Mouse (Mus musculus) lung, embryonic 15.5 days (tissue): ENCODE measurements around the gene Rit1. TPM values are rescaled to one million over a fixed set of nuclear protein-coding genes. Genes with fewer than 3 reads are reported as not detected.

Experiments
- ATAC-seq: fragments of 200-750 bp; cut with Nextera tagmentation; 2 replicates; pipeline ENCODE4 v1.8.0; 2017; ENCODE audit warnings: moderate number of reproducible peaks, borderline replicate concordance; ENCODE audit not compliant: low FRiP score, low TSS enrichment; ENCODE audit errors: extremely low read depth
- H3K27ac ChIP-seq: fragments of 300-500 bp; sonication (generic); 2 replicates; pipeline ENCODE4 v1.5.1; 2015; ENCODE audit warnings: moderate library complexity, mild to moderate bottlenecking, inconsistent platforms
- H3K27me3 ChIP-seq: fragments of 300-500 bp; sonication (generic); 2 replicates; pipeline ENCODE4 v1.6.1; 2015; ENCODE audit warnings: inconsistent platforms
- H3K36me3 ChIP-seq: fragments of 300-500 bp; sonication (generic); 2 replicates; pipeline ENCODE4 v1.6.1; 2015; ENCODE audit warnings: inconsistent platforms
- H3K4me1 ChIP-seq: fragments of 300-500 bp; sonication (generic); 2 replicates; pipeline ENCODE4 v1.6.1; 2015; ENCODE audit warnings: inconsistent platforms
- H3K4me2 ChIP-seq: fragments of 300-500 bp; sonication (generic); 2 replicates; pipeline ENCODE4 v1.6.1; 2015; ENCODE audit warnings: inconsistent platforms, mild to moderate bottlenecking, moderate library complexity
- H3K4me3 ChIP-seq: fragments of 300-500 bp; sonication (generic); 2 replicates; pipeline ENCODE4 v1.5.1; 2015; ENCODE audit warnings: mild to moderate bottlenecking, inconsistent platforms
- H3K9ac ChIP-seq: fragments of 300-500 bp; sonication (generic); 2 replicates; pipeline ENCODE4 v1.6.1; 2015; ENCODE audit warnings: inconsistent platforms
- H3K9me3 ChIP-seq: fragments of 300-500 bp; sonication (generic); 2 replicates; pipeline ENCODE4 v1.6.1; 2016; ENCODE audit warnings: inconsistent platforms
- WGBS: fragments of 180-500 bp; shearing (Covaris S2); methylation state at CpG from one replicate; pipeline ENCODE4 v1.1.7; 2015; 5-methylcytosine and 5-hydroxymethylcytosine counted together
- polyA plus RNA-seq: library from polyadenylated mRNA; unstranded; fragments of >200 nt; fragmentation: Nextera tagmentation; extraction: Ambion mirVana; gene quantifications from 2 replicates; pipeline ENCODE4 v1.2.1, GENCODE M21; 2015

The Rit1 gene
- 58.3 and 62.8 TPM in 2 replicates for polyA plus RNA-seq

GRCm38 (mm10) chr3:88716399-88717197 is at the start of gene Rit1:
TSS of gene Rit1 (plus strand) at chr3:88716838.
- H3K9ac ChIP-seq: peak within 1 kb of the TSS; percentile 72
- H3K27me3 ChIP-seq: no peaks in the 10 kb centered on the region
- ATAC-seq: peak; percentile 98
- H3K4me1 ChIP-seq: peaks cover 19% of the 10 kb centered on the region
- no peaks in the 10 kb centered on the region for H3K9me3 ChIP-seq
- peak within 1 kb of the TSS; percentile 78 for H3K27ac ChIP-seq
- H3K4me3 ChIP-seq: peak within 1 kb of the TSS; percentile 67
- peak within 1 kb of the TSS; percentile 60 for H3K4me2 ChIP-seq
- H3K36me3 ChIP-seq: peaks cover 45% of the 10 kb centered on the region
- WGBS: 2% methylated on average over 27 of the region's 27 CpGs

- 10% methylated on average over 11 of the region's 11 CpGs for WGBS
- Histone ChIP-seq H3K4me2 (peak overlapping the region; percentile 58), H3K4me1 (peaks cover 3% of the 10 kb centered on the region; the same call in 1 of the 2 replicates), H3K4me3 (peak overlapping the region; percentile 28), H3K9me3 (no peaks in the 10 kb centered on the region), H3K27me3 (no peaks in the 10 kb centered on the region), H3K9ac (peak overlapping the region; percentile 35), H3K36me3 (no peaks in the 10 kb centered on the region), H3K27ac (no peak overlapping the region)
- peak; percentile 65; the same call in 1 of the 2 replicates for ATAC-seq
Observed at GRCm38 (mm10) chr3:88677399-88677798, 39.2 kb upstream of the Rit1 start.

DNA sequence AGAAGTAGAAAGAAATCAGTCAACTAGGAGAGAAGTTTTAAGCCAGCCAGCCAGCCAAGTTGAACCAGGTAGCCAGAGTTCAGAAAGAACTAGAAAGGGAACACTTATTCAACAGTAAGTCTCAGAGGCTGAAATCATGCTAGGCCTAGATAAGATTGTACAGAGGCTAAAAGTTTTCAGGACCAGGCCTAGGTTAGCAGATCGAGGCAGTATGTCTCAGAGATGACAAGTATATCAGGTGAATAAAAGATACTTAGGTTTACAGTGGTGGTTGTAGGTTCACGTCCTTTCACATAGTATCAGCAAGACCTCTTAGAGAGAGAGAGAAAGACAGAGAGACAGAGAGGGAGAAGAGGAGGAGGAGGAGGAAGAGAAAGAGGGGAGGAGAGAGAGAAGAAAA is 32.8 kb upstream of the Rit1 start:
- no peaks in the 10 kb centered on the region for H3K27me3 ChIP-seq
- H3K4me1 ChIP-seq: peaks cover 12% of the 10 kb centered on the region
- no peak overlapping the region for H3K9ac ChIP-seq
- H3K4me3 ChIP-seq: no peak overlapping the region
- WGBS: 86% methylated on average over 2 of the region's 2 CpGs
- H3K27ac ChIP-seq: no peak overlapping the region
- H3K9me3 ChIP-seq: no peaks in the 10 kb centered on the region
- H3K36me3 ChIP-seq: peaks cover 12% of the 10 kb centered on the region
- ATAC-seq: no peak
- H3K4me2 ChIP-seq: no peak overlapping the region

DNA sequence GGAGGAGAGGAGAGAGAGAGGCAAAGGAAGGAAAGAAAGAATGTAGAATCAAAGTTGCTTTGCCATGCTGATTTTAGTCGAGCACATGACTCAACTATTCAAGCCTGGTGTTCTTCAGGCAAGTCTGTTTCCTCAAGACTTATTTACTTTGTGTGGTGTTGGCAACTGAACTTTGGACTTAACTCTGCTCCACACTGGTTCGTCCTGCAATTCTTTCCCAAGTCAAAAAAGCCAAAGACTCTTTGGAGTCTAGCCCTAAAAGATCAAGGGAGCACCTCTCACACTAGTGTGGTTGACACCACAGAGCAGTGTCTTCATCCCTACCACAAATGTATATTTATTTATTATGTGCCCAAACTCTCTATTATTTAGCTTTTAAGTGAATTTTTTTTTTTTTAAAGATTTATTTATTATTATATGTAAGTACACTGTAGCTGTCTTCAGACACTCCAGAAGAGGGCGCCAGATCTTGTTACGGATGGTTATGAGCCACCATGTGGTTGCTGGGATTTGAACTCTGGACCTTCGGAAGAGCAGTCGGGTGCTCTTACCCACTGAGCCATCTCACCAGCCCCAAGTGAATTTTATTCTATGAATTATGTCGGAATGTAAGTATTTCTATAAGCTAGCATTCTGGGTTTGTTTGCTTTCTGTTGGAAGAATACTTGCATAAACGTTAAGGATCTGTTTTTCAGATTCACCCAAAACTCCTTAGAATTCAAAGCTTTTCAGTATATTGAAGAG is 32.2 kb upstream of the Rit1 start:
- H3K4me3 ChIP-seq: peak overlapping the region; percentile 62
- peak overlapping the region; percentile 45; the same call in 1 of the 2 replicates for H3K9ac ChIP-seq
- H3K36me3 ChIP-seq: peaks cover 17% of the 10 kb centered on the region
- H3K27me3 ChIP-seq: no peaks in the 10 kb centered on the region
- whole genome bisulfite sequencing: 53% methylated on average over 8 of the region's 8 CpGs
- no peaks in the 10 kb centered on the region for H3K9me3 ChIP-seq
- H3K27ac ChIP-seq: peak overlapping the region; percentile 93
- H3K4me2 ChIP-seq: peak overlapping the region; percentile 65
- peaks cover 12% of the 10 kb centered on the region for H3K4me1 ChIP-seq
- no peak for ATAC-seq

DNA sequence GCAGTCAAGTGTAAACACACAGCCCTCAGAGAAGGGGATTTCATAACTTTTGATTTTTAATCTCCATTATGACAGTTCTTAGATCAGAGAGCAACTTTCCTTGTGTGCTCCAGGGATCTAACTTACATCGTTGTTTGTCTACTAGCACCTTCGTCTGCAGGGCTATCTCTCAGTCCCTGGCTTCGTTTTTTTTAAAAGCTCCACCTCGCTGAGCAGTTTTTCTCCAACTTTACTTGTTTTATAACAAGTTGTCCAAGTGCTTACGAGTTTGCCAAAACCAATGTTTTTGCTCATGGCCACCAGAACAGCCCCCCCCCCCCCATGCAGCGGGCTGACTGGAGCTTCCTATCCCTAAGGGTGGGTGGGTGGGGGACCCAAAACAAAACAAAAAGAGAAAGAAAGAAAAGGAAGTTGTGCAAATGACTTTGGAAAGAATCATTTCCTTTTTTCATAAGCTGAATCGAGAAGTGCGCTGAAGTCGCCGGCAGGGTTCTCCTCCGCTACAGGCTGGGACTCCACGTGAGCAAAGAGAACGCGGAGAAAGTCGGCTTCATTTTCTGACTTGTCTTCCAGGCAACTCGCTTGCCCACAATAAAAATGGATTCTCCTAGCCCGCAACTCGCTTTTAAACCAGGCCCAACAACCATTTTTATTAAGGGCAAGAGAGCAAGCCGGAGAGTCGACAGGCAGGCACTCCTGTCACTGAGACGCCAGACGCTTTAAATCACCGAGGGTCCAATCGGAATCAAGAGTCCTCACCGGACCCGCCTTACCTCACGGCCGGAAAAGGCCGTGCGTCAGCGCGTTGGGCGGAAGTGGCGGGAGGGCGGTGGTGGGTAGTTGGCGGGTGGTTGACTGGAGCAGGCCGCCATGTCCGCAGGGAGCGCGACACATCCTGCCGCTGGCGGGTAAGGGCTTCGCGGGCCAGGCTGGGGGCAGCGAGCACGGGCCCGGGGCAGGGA is 31.4 kb upstream of the Rit1 start, which contains the start of gene Khdc4:
Khdc4 (plus strand) TSS at position 824 of the 962 bp plus-strand sequence.
- Histone ChIP-seq H3K4me2 (peak within 1 kb of the TSS; percentile 65), H3K4me1 (peaks cover 12% of the 10 kb centered on the region), H3K9ac (peak within 1 kb of the TSS; percentile 96), H3K27ac (peak within 1 kb of the TSS; percentile 98), H3K27me3 (no peaks in the 10 kb centered on the region), H3K9me3 (no peaks in the 10 kb centered on the region), H3K36me3 (peaks cover 26% of the 10 kb centered on the region), H3K4me3 (peak within 1 kb of the TSS; percentile 62)
- WGBS: under 1% methylated on average over 47 of the region's 47 CpGs
- peak; percentile 99 for ATAC-seq

DNA sequence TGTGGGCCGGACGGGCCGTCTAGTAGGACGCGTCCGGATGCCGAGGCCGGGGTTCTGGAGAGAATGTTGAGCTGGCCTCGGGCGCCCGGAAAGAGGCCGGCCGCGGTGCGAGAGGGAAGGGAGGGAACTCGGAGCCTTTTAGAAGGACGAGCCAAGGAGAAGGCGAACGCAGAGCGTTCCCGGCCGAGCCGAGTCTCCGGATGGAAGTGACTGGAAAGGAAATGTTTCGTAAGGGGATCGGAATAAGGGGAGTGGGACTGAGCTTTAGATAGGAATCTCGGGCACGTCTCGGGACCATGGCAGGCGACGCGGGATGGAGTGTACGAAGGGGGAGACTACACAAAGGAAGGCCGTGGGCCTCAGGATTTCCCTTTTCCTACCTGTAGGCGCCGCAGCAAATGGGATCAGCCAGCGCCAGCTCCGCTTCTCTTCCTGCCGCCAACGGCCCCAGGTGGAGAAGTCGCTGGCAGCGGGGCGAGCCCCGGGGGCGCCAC is 30.6 kb upstream of the Rit1 start:
- Histone ChIP-seq H3K4me3 (peak overlapping the region; percentile 62), H3K27me3 (no peaks in the 10 kb centered on the region), H3K36me3 (peaks cover 33% of the 10 kb centered on the region), H3K9me3 (no peaks in the 10 kb centered on the region), H3K4me1 (peaks cover 12% of the 10 kb centered on the region), H3K9ac (peak overlapping the region; percentile 96), H3K27ac (peak overlapping the region; percentile 98), H3K4me2 (peak overlapping the region; percentile 56)
- peak; percentile 70 for ATAC-seq
- under 1% methylated on average over 44 of the region's 45 CpGs for WGBS

DNA sequence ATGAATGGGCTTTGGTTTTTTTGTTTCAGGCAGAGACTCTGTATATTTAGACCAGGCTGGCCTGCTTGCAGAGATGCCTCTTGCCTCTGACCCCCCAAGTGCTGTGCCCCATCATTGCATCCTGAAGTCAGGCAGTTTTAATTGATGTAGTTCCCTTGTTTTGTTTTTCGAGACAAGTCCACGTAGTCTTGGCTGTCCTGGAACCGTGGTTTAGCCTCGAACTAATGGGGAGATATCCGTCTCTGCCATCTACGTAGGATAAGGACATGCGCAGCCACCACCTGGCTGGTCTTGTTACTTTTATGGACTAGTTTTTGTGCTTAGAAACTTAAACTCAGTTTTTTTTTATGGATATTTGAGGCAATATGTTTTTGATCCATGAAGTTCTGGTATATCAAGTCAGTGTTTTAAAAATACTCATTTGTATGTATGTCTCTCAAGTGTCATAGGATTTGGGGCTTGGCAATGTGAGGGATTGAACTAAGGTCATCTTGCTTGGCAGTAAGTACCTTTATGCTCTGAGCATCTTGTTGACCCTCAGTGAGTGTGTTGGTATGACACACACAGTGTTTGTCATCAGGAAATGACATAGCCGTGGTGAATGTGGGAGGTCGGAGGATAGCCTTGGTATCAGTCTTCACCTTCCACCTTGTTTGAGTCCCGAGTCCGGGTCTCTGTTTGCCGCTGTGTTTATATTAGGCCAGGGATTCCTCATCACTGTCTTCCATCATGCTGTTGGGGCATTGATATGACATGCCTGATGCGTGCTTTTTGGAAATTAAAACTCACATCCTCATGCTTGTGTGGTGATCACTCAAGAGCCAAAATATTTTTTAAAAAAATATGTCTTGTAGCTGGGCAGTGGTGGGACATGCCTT is 29.7 kb upstream of the Rit1 start:
- Histone ChIP-seq H3K4me3 (peak overlapping the region; percentile 62), H3K9me3 (no peaks in the 10 kb centered on the region), H3K4me1 (peaks cover 12% of the 10 kb centered on the region), H3K4me2 (peak overlapping the region; percentile 56), H3K27ac (peak overlapping the region; percentile 98; the same call in 1 of the 2 replicates), H3K27me3 (no peaks in the 10 kb centered on the region), H3K36me3 (peaks cover 42% of the 10 kb centered on the region), H3K9ac (peak overlapping the region; percentile 96)
- WGBS: 9% methylated on average over 13 of the region's 13 CpGs
- no peak for ATAC-seq

DNA sequence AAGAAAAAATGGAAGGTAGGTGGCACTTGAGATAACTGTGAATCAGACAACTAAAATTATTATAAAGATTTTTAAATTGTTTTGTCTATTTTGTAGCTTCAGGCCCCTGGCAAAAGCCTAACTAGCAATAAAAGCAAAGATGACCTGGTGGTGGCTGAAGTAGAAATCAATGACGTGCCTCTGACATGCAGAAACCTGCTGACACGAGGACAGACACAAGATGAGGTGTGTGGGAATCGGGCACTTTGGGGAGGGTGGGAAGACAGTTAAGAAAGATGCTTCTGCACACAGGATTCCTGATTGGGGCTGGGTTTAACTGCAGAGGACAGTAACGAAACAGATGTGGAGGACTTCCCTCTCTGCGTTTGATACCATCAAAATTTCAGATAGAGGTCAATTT is 27.6 kb upstream of the Rit1 start:
- peaks cover 12% of the 10 kb centered on the region for H3K4me1 ChIP-seq
- WGBS: 77% methylated on average over 5 of the region's 5 CpGs
- no peak overlapping the region for H3K27ac ChIP-seq
- no peaks in the 10 kb centered on the region for H3K9me3 ChIP-seq
- H3K4me2 ChIP-seq: no peak overlapping the region
- H3K4me3 ChIP-seq: no peak overlapping the region
- ATAC-seq: no peak
- no peak overlapping the region for H3K9ac ChIP-seq
- no peaks in the 10 kb centered on the region for H3K27me3 ChIP-seq
- peaks cover 61% of the 10 kb centered on the region for H3K36me3 ChIP-seq

DNA sequence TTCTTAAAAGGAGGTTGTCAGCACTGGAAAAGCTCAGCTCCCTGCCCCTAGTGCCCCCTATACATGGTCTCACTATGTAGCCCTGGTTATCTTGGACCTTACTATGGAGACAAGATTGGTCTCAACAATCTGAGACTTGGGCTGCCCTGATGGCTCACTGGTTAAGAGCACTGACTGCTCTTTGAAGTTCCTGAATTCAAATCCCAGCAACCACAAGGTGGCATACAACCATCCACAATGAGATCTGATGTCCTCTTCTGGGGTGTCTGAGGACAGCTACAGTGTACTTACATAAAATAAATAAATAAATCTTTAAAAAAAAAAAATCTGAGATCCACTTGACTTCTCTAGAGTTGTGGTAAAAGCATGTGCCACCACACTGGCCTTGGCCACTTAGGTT is 21.1 kb upstream of the Rit1 start:
- no peak for ATAC-seq
- Histone ChIP-seq H3K27me3 (no peaks in the 10 kb centered on the region), H3K27ac (no peak overlapping the region), H3K9me3 (no peaks in the 10 kb centered on the region), H3K4me3 (no peak overlapping the region), H3K4me1 (no peaks in the 10 kb centered on the region), H3K4me2 (no peak overlapping the region), H3K9ac (no peak overlapping the region), H3K36me3 (peaks cover 96% of the 10 kb centered on the region)

- H3K9me3 ChIP-seq: no peaks in the 10 kb centered on the region
- no peaks in the 10 kb centered on the region for H3K4me1 ChIP-seq
- H3K4me3 ChIP-seq: no peak overlapping the region
- whole genome bisulfite sequencing: 74% methylated on average over 1 of the region's 1 CpGs
- no peak overlapping the region for H3K4me2 ChIP-seq
- H3K9ac ChIP-seq: no peak overlapping the region
- H3K36me3 ChIP-seq: peaks cover 92% of the 10 kb centered on the region
- no peak for ATAC-seq
- H3K27ac ChIP-seq: no peak overlapping the region
- H3K27me3 ChIP-seq: no peaks in the 10 kb centered on the region
Observed at GRCm38 (mm10) chr3:88698051-88698450, 18.6 kb upstream of the Rit1 start.
